Mouse (Mus musculus) neural tube, embryonic 10.5 days (tissue): ENCODE data around the gene Sumo3.

Experiments used
- DNase-seq: peaks from one replicate; pipeline ENCODE4 v3.0.0-alpha.2; 2017; ENCODE audit warnings: low spot score; ENCODE audit errors: extremely low spot score

Gene Sumo3

GRCm38 (mm10) chr10:77605908-77606826, at the start of gene Sumo3, which contains the start of gene Gm49325:
TSS of gene Sumo3 (plus strand) at chr10:77606097.
TSS of gene Gm49325 (plus strand) at chr10:77606197.
- peak; percentile 94 for DNase-seq

- DNase-seq: no peak
Measured at GRCm38 (mm10) chr10:77556631-77557030, 49.3 kb upstream of the Sumo3 start.

- DNase-seq: no peak
Measured at GRCm38 (mm10) chr10:77557641-77558040, 48.3 kb upstream of the Sumo3 start.

GRCm38 (mm10) chr10:77560090-77560489, 45.8 kb upstream of the Sumo3 start:
- DNase-seq: no peak

GRCm38 (mm10) chr10:77560830-77561229, 45.1 kb upstream of the Sumo3 start:
- DNase-seq: no peak

GRCm38 (mm10) chr10:77561508-77561907, 44.4 kb upstream of the Sumo3 start:
- no peak for DNase-seq

- no peak for DNase-seq
Measured at GRCm38 (mm10) chr10:77565005-77565404, 40.9 kb upstream of the Sumo3 start.

- DNase-seq: peak; percentile 78
Measured at GRCm38 (mm10) chr10:77566651-77567050, 39.2 kb upstream of the Sumo3 start.

- no peak for DNase-seq
Measured at GRCm38 (mm10) chr10:77569481-77569880, 36.4 kb upstream of the Sumo3 start.

GRCm38 (mm10) chr10:77569973-77570658, 35.8 kb upstream of the Sumo3 start:
- no peak for DNase-seq

- DNase-seq: no peak
Measured at GRCm38 (mm10) chr10:77572225-77572624, 33.7 kb upstream of the Sumo3 start.

GRCm38 (mm10) chr10:77573162-77573561, 32.7 kb upstream of the Sumo3 start:
- DNase-seq: no peak

GRCm38 (mm10) chr10:77580027-77580920, 25.6 kb upstream of the Sumo3 start:
- DNase-seq: no peak

GRCm38 (mm10) chr10:77581023-77581407, 24.9 kb upstream of the Sumo3 start:
- no peak for DNase-seq

GRCm38 (mm10) chr10:77581408-77582284, 24.3 kb upstream of the Sumo3 start, which contains the start of gene Pttg1ip:
TSS of gene Pttg1ip (plus strand) at chr10:77581720.
- peak; percentile 88 for DNase-seq

GRCm38 (mm10) chr10:77582285-77582618, 23.6 kb upstream of the Sumo3 start:
- DNase-seq: no peak

GRCm38 (mm10) chr10:77583795-77584422, 22.0 kb upstream of the Sumo3 start:
- DNase-seq: no peak

GRCm38 (mm10) chr10:77586637-77587036, 19.3 kb upstream of the Sumo3 start:
- no peak for DNase-seq

GRCm38 (mm10) chr10:77587091-77587775, 18.7 kb upstream of the Sumo3 start:
- no peak for DNase-seq
